Mouse (Mus musculus) MEL (cell line): ENCODE data around the gene Cd47. TPM values are rescaled to one million over a fixed set of nuclear protein-coding genes. Genes with fewer than 3 reads are reported as not detected.
A peak's percentile ranks its signal among the peaks of the same experiment; 100 is the strongest.

Experiments used
- DNase-seq: peaks from one replicate; pipeline ENCODE4 v3.0.0; 2011; ENCODE audit warnings: low read depth, low spot score
- H3K27ac ChIP-seq: 2 replicates; pipeline ENCODE4 v1.5.1; 2012; ENCODE audit warnings: low read depth, mild to moderate bottlenecking, control low read depth, low read length, moderate library complexity; ENCODE audit not compliant: control insufficient read depth
- H3K27me3 ChIP-seq, 2 experiments: fragments of 150-350 bp in 1 of 2; sonication (generic) in 1 of 2; 2 replicates each; pipeline ENCODE4 v1.6.1; 2012; ENCODE audit warnings: low read length in 2 of 2, mild to moderate bottlenecking in 2 of 2, improper control_type of control experiment in 1 of 2, moderate library complexity in 1 of 2; ENCODE audit not compliant: insufficient read depth in 2 of 2, control insufficient read depth in 1 of 2
- H3K36me3 ChIP-seq, 2 experiments: 2 replicates each; pipeline ENCODE4 v1.6.1; 2012 to 2014; ENCODE audit warnings: low read length in 2 of 2, improper control_type of control experiment in 1 of 2, inconsistent platforms in 1 of 2, mild to moderate bottlenecking in 1 of 2; ENCODE audit not compliant: insufficient read depth in 2 of 2, control insufficient read depth in 1 of 2
- H3K4me1 ChIP-seq, 2 experiments: fragments of 150-350 bp in 1 of 2; sonication (generic) in 1 of 2; 2 replicates each; pipeline ENCODE4 v1.6.1; 2012; ENCODE audit warnings: low read length in 2 of 2, improper control_type of control experiment in 1 of 2, mild to moderate bottlenecking in 1 of 2; ENCODE audit not compliant: insufficient read depth in 2 of 2, control insufficient read depth in 1 of 2
- H3K4me3 ChIP-seq, 2 experiments: fragments of 150-350 bp in 1 of 2; sonication (generic) in 1 of 2; 2 replicates each; pipeline ENCODE4 v1.5.1; 2012; ENCODE audit warnings: low read depth in 2 of 2, low read length in 2 of 2, mild to moderate bottlenecking in 2 of 2, moderate library complexity in 2 of 2, control low read depth in 1 of 2, improper control_type of control experiment in 1 of 2; ENCODE audit not compliant: control insufficient read depth in 1 of 2, insufficient read depth in 1 of 2
- H3K79me2 ChIP-seq: 2 replicates; pipeline ENCODE4 v1.6.1; 2012; ENCODE audit warnings: mild to moderate bottlenecking, low read length, moderate library complexity; ENCODE audit not compliant: control insufficient read depth, poor library complexity, insufficient read depth
- H3K9ac ChIP-seq: 2 replicates; pipeline ENCODE4 v1.6.1; 2012; ENCODE audit warnings: low read depth, mild to moderate bottlenecking, control low read depth, low read length, moderate library complexity; ENCODE audit not compliant: control insufficient read depth, poor library complexity, severe bottlenecking
- H3K9me3 ChIP-seq: fragments of 150-350 bp; sonication (generic); replicated peaks from 2 replicates; pipeline ENCODE4 v1.6.1; 2012; ENCODE audit warnings: mild to moderate bottlenecking, low read length, improper control_type of control experiment, moderate library complexity; ENCODE audit not compliant: insufficient read depth
- CHD2 ChIP-seq: IDR thresholded peaks from 2 replicates; pipeline ENCODE4 v1.6.1; 2011; ENCODE audit warnings: low read length, improper control_type of control experiment
- CTCF ChIP-seq, 3 experiments: IDR thresholded peaks in 2 of 3; conservative IDR thresholded peaks in 1 of 3; 2 replicates each; pipeline ENCODE4 v1.5.1; 2011 to 2012; ENCODE audit warnings: low read length in 3 of 3, low read depth in 2 of 3, mild to moderate bottlenecking in 2 of 3, improper control_type of control experiment in 1 of 3, inconsistent platforms in 1 of 3, mixed read lengths in 1 of 3, moderate library complexity in 1 of 3; ENCODE audit not compliant: control insufficient read depth in 1 of 3, insufficient read depth in 1 of 3, poor library complexity in 1 of 3, severe bottlenecking in 1 of 3
- E2F4 ChIP-seq: IDR thresholded peaks from 2 replicates; pipeline ENCODE4 v1.6.1; 2011; ENCODE audit warnings: low read depth, low read length, improper control_type of control experiment, borderline replicate concordance
- ELF1 ChIP-seq: IDR thresholded peaks from 2 replicates; pipeline ENCODE4 v1.6.1; 2014; ENCODE audit warnings: low read depth, mild to moderate bottlenecking, inconsistent platforms, low read length, improper control_type of control experiment, moderate library complexity
- EP300 ChIP-seq, 2 experiments: IDR thresholded peaks; 2 replicates each; pipeline ENCODE4 v1.6.1; 2011; ENCODE audit warnings: improper control_type of control experiment in 2 of 2, low read length in 2 of 2, low read depth in 1 of 2, mild to moderate bottlenecking in 1 of 2
- ETS1 ChIP-seq: IDR thresholded peaks from 2 replicates; pipeline ENCODE4 v1.6.1; 2012; ENCODE audit warnings: low read depth, mild to moderate bottlenecking, inconsistent platforms, low read length, improper control_type of control experiment, moderate library complexity
- HCFC1 ChIP-seq: IDR thresholded peaks from 2 replicates; pipeline ENCODE4 v1.6.1; 2012; ENCODE audit warnings: low read depth, mild to moderate bottlenecking, inconsistent platforms, low read length, improper control_type of control experiment, moderate library complexity
- JUND ChIP-seq: IDR thresholded peaks from 2 replicates; pipeline ENCODE4 v1.6.1; 2011; ENCODE audit warnings: low read depth, mild to moderate bottlenecking, improper control_type of control experiment, low read length
- KAT2A ChIP-seq: conservative IDR thresholded peaks from 2 replicates; pipeline ENCODE4 v1.6.1; 2012; ENCODE audit warnings: low read depth, low read length, improper control_type of control experiment, inconsistent platforms
- MAFK ChIP-seq: IDR thresholded peaks from 2 replicates; pipeline ENCODE4 v1.6.1; 2011; ENCODE audit warnings: low read depth, mild to moderate bottlenecking, low read length, improper control_type of control experiment, borderline replicate concordance
- MAX ChIP-seq: IDR thresholded peaks from 2 replicates; pipeline ENCODE4 v1.6.1; 2011; ENCODE audit warnings: low read length, improper control_type of control experiment
- MAZ ChIP-seq: IDR thresholded peaks from 2 replicates; pipeline ENCODE4 v1.6.1; 2012; ENCODE audit warnings: low read depth, mild to moderate bottlenecking, inconsistent platforms, low read length, improper control_type of control experiment
- MEF2A ChIP-seq: IDR thresholded peaks from 2 replicates; pipeline ENCODE4 v1.6.1; 2014; ENCODE audit warnings: low read depth, mild to moderate bottlenecking, inconsistent platforms, low read length, improper control_type of control experiment; ENCODE audit not compliant: poor library complexity, insufficient replicate concordance, severe bottlenecking; ENCODE audit errors: extremely low read depth
- MXI1 ChIP-seq: IDR thresholded peaks from 2 replicates; pipeline ENCODE4 v1.6.1; 2011; ENCODE audit warnings: mild to moderate bottlenecking, low read depth, low read length, improper control_type of control experiment
- MYB ChIP-seq: IDR thresholded peaks from 2 replicates; pipeline ENCODE4 v1.6.1; 2011; ENCODE audit warnings: mild to moderate bottlenecking, low read depth, low read length, improper control_type of control experiment
- NRF1 ChIP-seq: IDR thresholded peaks from 2 replicates; pipeline ENCODE4 v1.6.1; 2014; ENCODE audit warnings: low read depth, mild to moderate bottlenecking, inconsistent platforms, low read length, improper control_type of control experiment, moderate library complexity; ENCODE audit not compliant: poor library complexity, insufficient read depth, severe bottlenecking
- POLR2A ChIP-seq, 2 experiments: IDR thresholded peaks; 2 replicates each; pipeline ENCODE4 v1.6.1; 2011 to 2012; ENCODE audit warnings: low read length in 2 of 2, mild to moderate bottlenecking in 2 of 2, control low read depth in 1 of 2, improper control_type of control experiment in 1 of 2, low read depth in 1 of 2, moderate library complexity in 1 of 2; ENCODE audit not compliant: control insufficient read depth in 1 of 2, insufficient read depth in 1 of 2, poor library complexity in 1 of 2
- POLR2AphosphoS5 ChIP-seq: IDR thresholded peaks from 2 replicates; pipeline ENCODE4 v1.6.1; 2012; ENCODE audit warnings: low read depth, borderline replicate concordance, mild to moderate bottlenecking, inconsistent platforms, low read length, moderate library complexity, mixed read lengths
- RAD21 ChIP-seq: IDR thresholded peaks from 2 replicates; pipeline ENCODE4 v1.6.1; 2011; ENCODE audit warnings: mild to moderate bottlenecking, low read depth, low read length, improper control_type of control experiment
- SIN3A ChIP-seq: IDR thresholded peaks from 2 replicates; pipeline ENCODE4 v1.6.1; 2012; ENCODE audit warnings: low read length, improper control_type of control experiment, inconsistent platforms
- TAL1 ChIP-seq: IDR thresholded peaks from 2 replicates; pipeline ENCODE4 v1.6.1; 2012; ENCODE audit warnings: mild to moderate bottlenecking, inconsistent platforms, low read length, moderate library complexity, mixed read lengths
- USF2 ChIP-seq, 2 experiments: IDR thresholded peaks; 2 replicates each; pipeline ENCODE4 v1.6.1; 2011 to 2012; ENCODE audit warnings: improper control_type of control experiment in 2 of 2, low read length in 2 of 2, borderline replicate concordance in 1 of 2, inconsistent platforms in 1 of 2, low read depth in 1 of 2, mild to moderate bottlenecking in 1 of 2; ENCODE audit not compliant: insufficient read depth in 1 of 2
- ZC3H11A ChIP-seq: IDR thresholded peaks from 2 replicates; pipeline ENCODE4 v1.6.1; 2012; ENCODE audit warnings: low read depth, mild to moderate bottlenecking, inconsistent platforms, low read length, improper control_type of control experiment
- ZKSCAN1 ChIP-seq: IDR thresholded peaks from 2 replicates; pipeline ENCODE4 v1.6.1; 2012; ENCODE audit warnings: low read depth, mild to moderate bottlenecking, inconsistent platforms, low read length, improper control_type of control experiment, moderate library complexity
- polyA plus RNA-seq, 2 experiments: library from polyadenylated mRNA; stranded (reverse) in 1 of 2; unstranded in 1 of 2; fragments of >175 nt in 1 of 2; fragments of >200 nt in 1 of 2; gene quantifications; 2 replicates each; pipeline versions ENCODE4 v1.2.1 to v1.2.4; 2012; ENCODE audit warnings: low replicate concordance in 2 of 2, low read depth in 1 of 2; ENCODE audit not compliant: insufficient read length in 2 of 2, insufficient read depth in 1 of 2, missing spikeins in 1 of 2
- total RNA-seq: library from RNA; depleted of rRNA; stranded (reverse); fragments of 300-350 nt; gene quantifications from 2 replicates; pipeline ENCODE4 v1.2.3, GENCODE M21; 2012

The Cd47 gene
- total and polyA plus RNA-seq, 3 experiments, result 45.9 to 57.5 (median 51.7) TPM

GRCm38 (mm10) chr16:49874546-49874945, 74.2 kb downstream of the Cd47 start:
- H3K4me1 ChIP-seq, result peaks cover 18 to 29% of the 10 kb centered on the region in 2 experiments
- H3K27ac ChIP-seq, result 0 out of 2 replicates have a peak overlapping the region, but pooled peaks have one; percentile 21
- DNase-seq, result no peak
- H3K36me3 ChIP-seq, result peaks cover 5 to 36% of the 10 kb centered on the region in 2 experiments
- H3K27me3 ChIP-seq, result no peaks in the 10 kb centered on the region
- no peak overlapping the region for H3K9ac ChIP-seq
- H3K79me2 ChIP-seq, result peaks cover 34% of the 10 kb centered on the region
- no peak for TF ChIP-seq MAZ
- TF ChIP-seq CHD2, result no peak
- H3K4me3 ChIP-seq, result no peak overlapping the region; a peak in 1 of 4 replicates
- no peaks in the 10 kb centered on the region for H3K9me3 ChIP-seq

GRCm38 (mm10) chr16:49876291-49877030, 76.1 kb downstream of the Cd47 start:
- Histone ChIP-seq H3K4me1 (peaks cover 21 to 29% of the 10 kb centered on the region in 2 experiments), H3K27ac (no peak overlapping the region), H3K27me3 (no peaks in the 10 kb centered on the region), H3K36me3 (peaks cover 5 to 36% of the 10 kb centered on the region in 2 experiments), H3K4me3 (no peak overlapping the region), H3K9ac (no peak overlapping the region), H3K79me2 (peaks cover 38% of the 10 kb centered on the region), H3K9me3 (no peaks in the 10 kb centered on the region)
- DNase-seq, result no peak
- no peak for TF ChIP-seq JUND
- no peak for TF ChIP-seq MAZ
- TF ChIP-seq MAFK, result no peak
- no peak for TF ChIP-seq RAD21
- no peak for TF ChIP-seq E2F4
- no peak for TF ChIP-seq KAT2A
- TF ChIP-seq CHD2, result no peak
- no peak for TF ChIP-seq EP300 (IDR thresholded peaks at IDR 0.05; ENCODE audit: low read depth in 1 of 2, low read length in 2 of 2)
- no peak for TF ChIP-seq CTCF (IDR thresholded peaks at IDR 0.05 in 2 of 3, conservative IDR thresholded peaks at IDR 0.05 in 1 of 3; ENCODE audit: control insufficient read depth in 1 of 3, insufficient read depth in 1 of 3, low read depth in 2 of 3, low read length in 3 of 3, poor library complexity in 1 of 3, severe bottlenecking in 1 of 3)
- no peak for TF ChIP-seq HCFC1

- Histone ChIP-seq H3K9me3 (no peaks in the 10 kb centered on the region), H3K27me3 (no peaks in the 10 kb centered on the region), H3K9ac (no peak overlapping the region), H3K4me3 (no peak overlapping the region), H3K4me1 (peaks cover 22 to 31% of the 10 kb centered on the region in 2 experiments), H3K79me2 (peaks cover 38% of the 10 kb centered on the region), H3K36me3 (peaks cover 7 to 34% of the 10 kb centered on the region in 2 experiments)
- TF ChIP-seq POLR2A (IDR thresholded peaks at IDR 0.05; ENCODE audit: control insufficient read depth in 1 of 2, insufficient read depth in 1 of 2, low read depth in 1 of 2, low read length in 2 of 2, poor library complexity in 1 of 2) (no peak), MAZ (no peak), ELF1 (no peak), ETS1 (no peak), SIN3A (no peak), MYB (no peak), POLR2AphosphoS5 (no peak), MXI1 (no peak), MEF2A (no peak), USF2 (IDR thresholded peaks at IDR 0.05; ENCODE audit: borderline replicate concordance in 1 of 2, insufficient read depth in 1 of 2, low read depth in 1 of 2, low read length in 2 of 2) (no peak), NRF1 (no peak), ZC3H11A (no peak), TAL1 (no peak), ZKSCAN1 (no peak), MAX (no peak)
- TF ChIP-seq, all 39 proteins: peak for 0
- no peak overlapping the region for H3K27ac ChIP-seq
- no peak for DNase-seq
Measured at GRCm38 (mm10) chr16:49877243-49877642, 76.9 kb downstream of the Cd47 start.
